Mouse (Mus musculus): Measurements from ENCODE around the gene Lrrc8b. TPM values are rescaled to one million over a fixed set of nuclear protein-coding genes. Genes with fewer than 3 reads are reported as not detected.

Gene Lrrc8b
- polyA plus RNA-seq, 1 experiment from 2014 or later, result 11.8 TPM

DNA sequence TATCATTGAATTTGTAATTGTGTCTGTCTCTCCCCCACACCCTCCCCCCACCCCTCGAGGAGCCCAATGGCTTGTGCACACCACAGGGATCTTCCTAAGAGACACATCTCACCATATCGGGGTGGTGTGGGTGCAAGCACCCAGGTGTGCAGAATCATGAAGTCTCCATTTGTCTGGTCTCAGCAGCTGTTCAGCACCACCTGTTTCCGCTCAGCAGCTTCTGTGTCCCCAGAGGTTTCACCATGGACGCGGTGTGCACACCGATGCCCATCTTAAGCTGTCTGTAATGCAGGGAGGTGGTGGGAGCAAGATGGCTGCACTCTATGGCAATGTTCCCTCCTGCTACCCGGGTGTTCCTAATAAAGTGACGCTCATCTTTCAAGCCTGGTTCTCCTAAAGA, 14.6 kb downstream of the Lrrc8b start:
- no peak for ATAC-seq (replicated peaks; ENCODE audit: low FRiP score)
- no peak overlapping the region for H3K4me2 ChIP-seq (ENCODE audit: low read depth, low read length, severe bottlenecking)
- H3K4me3 ChIP-seq (ENCODE audit: low read depth, low read length), result no peak overlapping the region
- WGBS, result 95% methylated on average over 8 of the region's 8 CpGs
- H3K9ac ChIP-seq (ENCODE audit: low read length), result no peak overlapping the region
- no peak for DNase-seq (ENCODE audit: low spot score)
- H3K27ac ChIP-seq (ENCODE audit: low read depth, low read length), result no peak overlapping the region
- H3K4me1 ChIP-seq (replicated peaks; ENCODE audit: control insufficient read depth, insufficient read depth, low read length), result no peaks in the 10 kb centered on the region
- H3K36me3 ChIP-seq (ENCODE audit: control insufficient read depth, insufficient read depth, low read length), result no peaks in the 10 kb centered on the region
- H3K9me3 ChIP-seq (ENCODE audit: control insufficient read depth, low read length), result no peaks in the 10 kb centered on the region
- H3K27me3 ChIP-seq (ENCODE audit: control insufficient read depth, insufficient read depth, low read length), result no peaks in the 10 kb centered on the region

DNA sequence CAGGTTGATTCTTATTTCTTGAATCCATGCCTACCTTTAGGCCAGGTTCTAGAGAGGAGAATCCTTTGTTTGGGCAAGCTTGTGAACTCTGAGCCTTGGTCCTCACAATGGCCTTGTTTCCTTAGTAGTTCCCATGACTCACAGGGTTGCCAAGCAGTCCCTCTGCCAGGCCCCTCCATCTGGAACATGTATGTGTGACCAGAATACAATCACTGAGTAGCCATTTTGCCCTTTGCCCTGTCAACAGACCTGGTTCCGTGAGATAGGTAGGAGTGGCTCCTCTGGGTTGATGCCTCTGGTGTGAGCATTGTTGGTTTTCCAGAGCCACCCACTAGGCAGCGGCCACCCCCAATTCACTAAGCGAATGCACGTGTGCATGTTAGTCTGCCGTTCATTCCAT, 24.0 kb downstream of the Lrrc8b start:
- DNase-seq (ENCODE audit: low spot score) (no peak), ATAC-seq (replicated peaks; ENCODE audit: low FRiP score) (no peak)
- no peak overlapping the region for H3K4me3 ChIP-seq (ENCODE audit: low read depth, low read length)
- 89% methylated on average over 5 of the region's 5 CpGs for WGBS
- H3K9ac ChIP-seq (ENCODE audit: low read length), result no peak overlapping the region
- no peak overlapping the region for H3K4me2 ChIP-seq (ENCODE audit: low read depth, low read length, severe bottlenecking)
- no peaks in the 10 kb centered on the region for H3K4me1 ChIP-seq (replicated peaks; ENCODE audit: control insufficient read depth, insufficient read depth, low read length)
- no peaks in the 10 kb centered on the region for H3K27me3 ChIP-seq (ENCODE audit: control insufficient read depth, insufficient read depth, low read length)
- no peak overlapping the region for H3K27ac ChIP-seq (ENCODE audit: low read depth, low read length)
- no peaks in the 10 kb centered on the region for H3K9me3 ChIP-seq (ENCODE audit: control insufficient read depth, low read length)
- H3K36me3 ChIP-seq (ENCODE audit: control insufficient read depth, insufficient read depth, low read length), result no peaks in the 10 kb centered on the region

DNA sequence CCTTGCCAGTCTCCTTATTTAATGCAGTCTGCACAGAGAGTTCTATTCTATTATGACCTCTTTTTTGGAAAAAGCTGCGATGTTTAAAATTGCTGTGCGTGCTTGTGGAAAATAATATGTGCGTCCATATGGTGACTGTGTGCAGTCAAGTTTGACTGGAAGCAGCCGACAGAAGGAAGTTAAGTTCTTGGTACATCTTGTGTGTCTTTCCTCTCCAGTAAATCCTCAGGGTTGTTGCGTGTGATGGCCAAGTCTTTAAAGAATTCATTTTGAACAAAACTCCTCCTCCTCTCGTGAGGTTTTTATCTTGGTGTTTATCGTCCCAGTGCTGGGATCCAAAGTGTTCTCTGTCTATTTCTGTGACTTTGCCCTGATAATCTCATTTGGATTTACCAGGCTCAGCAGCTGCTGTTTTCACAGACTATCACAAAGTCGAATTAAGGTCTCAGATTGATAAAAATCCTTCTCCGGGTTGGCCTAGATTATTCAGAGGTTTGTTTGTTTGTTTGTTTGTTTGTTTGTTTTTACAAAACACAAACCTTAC, 25.5 kb downstream of the Lrrc8b start:
- no peaks in the 10 kb centered on the region for H3K4me1 ChIP-seq (replicated peaks; ENCODE audit: control insufficient read depth, insufficient read depth, low read length)
- H3K4me2 ChIP-seq (ENCODE audit: low read depth, low read length, severe bottlenecking), result no peak overlapping the region
- WGBS, result 91% methylated on average over 9 of the region's 9 CpGs
- no peak for DNase-seq (ENCODE audit: low spot score)
- H3K9me3 ChIP-seq (ENCODE audit: control insufficient read depth, low read length), result no peaks in the 10 kb centered on the region
- ATAC-seq (replicated peaks; ENCODE audit: low FRiP score), result no peak
- no peak overlapping the region for H3K9ac ChIP-seq (ENCODE audit: low read length)
- H3K27me3 ChIP-seq (ENCODE audit: control insufficient read depth, insufficient read depth, low read length), result no peaks in the 10 kb centered on the region
- H3K27ac ChIP-seq (ENCODE audit: low read depth, low read length), result no peak overlapping the region
- H3K36me3 ChIP-seq (ENCODE audit: control insufficient read depth, insufficient read depth, low read length), result no peaks in the 10 kb centered on the region
- H3K4me3 ChIP-seq (ENCODE audit: low read depth, low read length), result no peak overlapping the region

DNA sequence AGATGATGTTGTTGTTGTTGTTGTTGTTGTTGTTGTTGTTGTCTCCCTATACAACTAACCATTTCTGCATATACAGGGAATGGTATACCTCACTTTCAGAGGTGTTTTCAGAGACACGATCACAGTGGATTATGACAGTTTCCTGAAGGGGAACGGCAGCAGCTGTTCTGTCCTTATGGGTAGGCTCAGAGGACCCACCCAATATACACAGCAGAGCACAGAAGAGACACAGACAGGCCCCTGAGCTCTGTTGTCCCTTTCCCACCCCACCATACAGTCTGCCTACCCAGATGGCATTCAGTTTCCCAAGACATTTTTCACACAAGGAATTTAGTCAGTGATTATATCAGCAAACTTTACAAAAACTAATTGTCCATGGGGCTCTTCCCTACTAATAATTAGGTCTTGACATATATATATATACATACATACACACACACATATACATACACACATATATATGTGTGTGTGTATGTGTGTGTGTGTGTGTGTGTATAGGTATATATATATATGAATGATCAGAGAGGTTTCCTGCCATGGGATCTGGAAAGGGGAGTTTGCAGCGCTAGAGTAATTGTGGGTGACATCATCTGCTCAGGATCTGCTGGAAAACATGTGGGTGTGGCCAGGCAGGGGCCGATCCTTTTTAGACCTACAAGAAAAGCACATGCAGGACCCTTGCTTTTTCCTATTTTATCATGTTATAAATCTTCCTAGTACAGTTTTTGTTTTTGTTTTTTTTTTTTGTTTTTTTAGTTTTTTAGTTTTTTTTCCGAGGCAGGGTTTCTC, 26.8 kb downstream of the Lrrc8b start:
- Histone ChIP-seq H3K4me2 (ENCODE audit: low read depth, low read length, severe bottlenecking) (no peak overlapping the region), H3K27ac (ENCODE audit: low read depth, low read length) (no peak overlapping the region), H3K9me3 (ENCODE audit: control insufficient read depth, low read length) (no peaks in the 10 kb centered on the region), H3K4me3 (ENCODE audit: low read depth, low read length) (no peak overlapping the region), H3K4me1 (replicated peaks; ENCODE audit: control insufficient read depth, insufficient read depth, low read length) (no peaks in the 10 kb centered on the region), H3K9ac (ENCODE audit: low read length) (no peak overlapping the region), H3K36me3 (ENCODE audit: control insufficient read depth, insufficient read depth, low read length) (no peaks in the 10 kb centered on the region), H3K27me3 (ENCODE audit: control insufficient read depth, insufficient read depth, low read length) (no peaks in the 10 kb centered on the region)
- DNase-seq (ENCODE audit: low spot score), result no peak
- 87% methylated on average over 5 of the region's 5 CpGs for WGBS
- ATAC-seq (replicated peaks; ENCODE audit: low FRiP score), result no peak

- H3K27ac ChIP-seq (ENCODE audit: low read depth, low read length), result no peak overlapping the region
- ATAC-seq (replicated peaks; ENCODE audit: low FRiP score), result no peak
- WGBS, result 79% methylated on average over 11 of the region's 11 CpGs
These were observed 27.7 kb downstream of the Lrrc8b start for GRCm38 (mm10) chr5:105443057-105443815.

GRCm38 (mm10) chr5:105445686-105446085, 30.1 kb downstream of the Lrrc8b start:
- H3K4me2 ChIP-seq (ENCODE audit: low read depth, low read length, severe bottlenecking), result no peak overlapping the region
- no peak for DNase-seq (ENCODE audit: low spot score)
- WGBS, result 84% methylated on average over 6 of the region's 6 CpGs
- no peak overlapping the region for H3K9ac ChIP-seq (ENCODE audit: low read length)
- no peaks in the 10 kb centered on the region for H3K9me3 ChIP-seq (ENCODE audit: control insufficient read depth, low read length)
- no peak overlapping the region for H3K27ac ChIP-seq (ENCODE audit: low read depth, low read length)
- no peak overlapping the region for H3K4me3 ChIP-seq (ENCODE audit: low read depth, low read length)
- ATAC-seq (replicated peaks; ENCODE audit: low FRiP score), result no peak
- H3K36me3 ChIP-seq (ENCODE audit: control insufficient read depth, insufficient read depth, low read length), result no peaks in the 10 kb centered on the region
- H3K4me1 ChIP-seq (replicated peaks; ENCODE audit: control insufficient read depth, insufficient read depth, low read length), result no peaks in the 10 kb centered on the region
- no peaks in the 10 kb centered on the region for H3K27me3 ChIP-seq (ENCODE audit: control insufficient read depth, insufficient read depth, low read length)

More at GRCm38 (mm10) chr5:105443057-105443815, 27.7 kb downstream of the Lrrc8b start:
- Histone ChIP-seq H3K9me3 (ENCODE audit: control insufficient read depth, low read length) (no peaks in the 10 kb centered on the region), H3K4me3 (ENCODE audit: low read depth, low read length) (no peak overlapping the region), H3K4me2 (ENCODE audit: low read depth, low read length, severe bottlenecking) (no peak overlapping the region), H3K9ac (ENCODE audit: low read length) (no peak overlapping the region), H3K4me1 (replicated peaks; ENCODE audit: control insufficient read depth, insufficient read depth, low read length) (no peaks in the 10 kb centered on the region), H3K27me3 (ENCODE audit: control insufficient read depth, insufficient read depth, low read length) (no peaks in the 10 kb centered on the region), H3K36me3 (ENCODE audit: control insufficient read depth, insufficient read depth, low read length) (no peaks in the 10 kb centered on the region)
- no peak for DNase-seq (ENCODE audit: low spot score)

- H3K4me3 ChIP-seq (ENCODE audit: low read depth, low read length), result no peak overlapping the region
- no peaks in the 10 kb centered on the region for H3K4me1 ChIP-seq (replicated peaks; ENCODE audit: control insufficient read depth, insufficient read depth, low read length)
- ATAC-seq (replicated peaks; ENCODE audit: low FRiP score), result no peak
- H3K4me2 ChIP-seq (ENCODE audit: low read depth, low read length, severe bottlenecking), result no peak overlapping the region
- WGBS, result 51% methylated on average over 1 of the region's 1 CpGs
- H3K9ac ChIP-seq (ENCODE audit: low read length), result no peak overlapping the region
- H3K27me3 ChIP-seq (ENCODE audit: control insufficient read depth, insufficient read depth, low read length), result no peaks in the 10 kb centered on the region
- DNase-seq (ENCODE audit: low spot score), result no peak
- no peak overlapping the region for H3K27ac ChIP-seq (ENCODE audit: low read depth, low read length)
- H3K9me3 ChIP-seq (ENCODE audit: control insufficient read depth, low read length), result no peaks in the 10 kb centered on the region
- no peaks in the 10 kb centered on the region for H3K36me3 ChIP-seq (ENCODE audit: control insufficient read depth, insufficient read depth, low read length)
These were observed 38.5 kb downstream of the Lrrc8b start for GRCm38 (mm10) chr5:105454105-105454504.

DNA sequence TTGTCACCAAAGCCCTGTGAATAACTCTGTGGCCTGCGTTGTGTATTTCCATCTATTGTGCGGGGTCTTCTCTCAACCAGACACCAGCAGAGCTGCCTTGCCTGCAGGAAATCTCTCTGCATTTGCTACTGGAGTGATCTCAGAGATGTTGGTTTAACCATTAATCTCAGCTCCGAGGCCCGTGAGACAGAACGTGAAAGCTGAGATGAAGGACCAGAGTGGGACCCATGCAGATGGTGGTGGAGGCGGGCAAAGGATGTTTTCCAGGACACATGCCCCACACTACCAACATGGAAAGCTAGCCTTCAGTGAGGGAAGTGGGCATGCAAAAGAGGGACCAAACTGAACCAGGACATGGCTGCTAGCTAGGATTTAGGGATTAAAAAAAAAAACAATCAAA, 43.5 kb downstream of the Lrrc8b start:
- no peak for ATAC-seq (replicated peaks; ENCODE audit: low FRiP score)
- WGBS, result 92% methylated on average over 6 of the region's 6 CpGs
- H3K4me1 ChIP-seq (replicated peaks; ENCODE audit: control insufficient read depth, insufficient read depth, low read length), result no peaks in the 10 kb centered on the region
- H3K4me2 ChIP-seq (ENCODE audit: low read depth, low read length, severe bottlenecking), result no peak overlapping the region
- no peaks in the 10 kb centered on the region for H3K9me3 ChIP-seq (ENCODE audit: control insufficient read depth, low read length)
- H3K36me3 ChIP-seq (ENCODE audit: control insufficient read depth, insufficient read depth, low read length), result no peaks in the 10 kb centered on the region
- H3K27me3 ChIP-seq (ENCODE audit: control insufficient read depth, insufficient read depth, low read length), result no peaks in the 10 kb centered on the region
- no peak overlapping the region for H3K4me3 ChIP-seq (ENCODE audit: low read depth, low read length)
- DNase-seq (ENCODE audit: low spot score), result no peak
- H3K27ac ChIP-seq (ENCODE audit: low read depth, low read length), result no peak overlapping the region
- no peak overlapping the region for H3K9ac ChIP-seq (ENCODE audit: low read length)
